Mouse (Mus musculus) ES-Bruce4 (cell line): ENCODE measurements at regions not wholly inside any gene's neighbourhood (a gene's known extent, or its start where the extent isn't known, plus 50 kb on each side); places are given as distances from the start of the nearest gene placed in this dataset.

ENCODE experiments used
- H3K27ac ChIP-seq: 2 replicates; pipeline ENCODE4 v1.5.1; 2012; ENCODE audit warnings: low read length, inconsistent platforms; ENCODE audit not compliant: insufficient read depth
- H3K27me3 ChIP-seq: 2 replicates; pipeline ENCODE4 v1.6.1; 2012; ENCODE audit warnings: mild to moderate bottlenecking, low read length, inconsistent platforms; ENCODE audit not compliant: control insufficient read depth, poor library complexity, insufficient read depth, severe bottlenecking
- H3K36me3 ChIP-seq: 2 replicates; pipeline ENCODE4 v1.6.1; 2012; ENCODE audit warnings: inconsistent platforms, mild to moderate bottlenecking, low read length, moderate library complexity; ENCODE audit not compliant: control insufficient read depth, poor library complexity, insufficient read depth, severe bottlenecking
- H3K4me1 ChIP-seq: one replicate; pipeline ENCODE4 v1.8.1; 2011; ENCODE audit warnings: low read length; ENCODE audit not compliant: control insufficient read depth, insufficient read depth
- H3K4me3 ChIP-seq: 2 replicates; pipeline ENCODE4 v1.5.1; 2011; ENCODE audit warnings: low read depth, mild to moderate bottlenecking, low read length
- H3K9ac ChIP-seq: 2 replicates; pipeline ENCODE4 v1.6.1; 2012; ENCODE audit warnings: low read depth, mild to moderate bottlenecking, inconsistent platforms; ENCODE audit not compliant: poor library complexity, severe bottlenecking
- H3K9me3 ChIP-seq: replicated peaks from 2 replicates; pipeline ENCODE4 v1.6.1; 2012; ENCODE audit warnings: mild to moderate bottlenecking, low read length, inconsistent platforms; ENCODE audit not compliant: control insufficient read depth, poor library complexity, insufficient read depth, severe bottlenecking
- CTCF ChIP-seq: IDR thresholded peaks from one replicate; pipeline ENCODE4 v1.8.1; 2011; ENCODE audit warnings: low read depth, low read length
- EP300 ChIP-seq: IDR thresholded peaks from 2 replicates; pipeline ENCODE4 v1.6.1; 2011; ENCODE audit warnings: low read depth, low read length; ENCODE audit not compliant: insufficient read depth
- POLR2A ChIP-seq: IDR thresholded peaks from one replicate; pipeline ENCODE4 v1.8.1; 2011; ENCODE audit warnings: low read length; ENCODE audit not compliant: insufficient read depth

- H3K36me3 ChIP-seq: no peaks in the 10 kb centered on the region
- no peak for TF ChIP-seq CTCF
- no peak for TF ChIP-seq POLR2A
- no peak for TF ChIP-seq EP300
- H3K27ac ChIP-seq: no peak overlapping the region
- H3K9ac ChIP-seq: no peak overlapping the region
- H3K4me1 ChIP-seq: no peaks in the 10 kb centered on the region
- H3K4me3 ChIP-seq: no peak overlapping the region
- H3K9me3 ChIP-seq: 0 out of 2 replicates have a peak, but pooled peaks cover 3% of the 10 kb centered on the region
- H3K27me3 ChIP-seq: no peaks in the 10 kb centered on the region
These were observed 291.9 kb upstream of the 4930412O13Rik start for GRCm38 (mm10) chr2:9589200-9589599.

GRCm38 (mm10) chr2:9592531-9592930 lies 288.5 kb upstream of the 4930412O13Rik start:
- TF ChIP-seq POLR2A (no peak), EP300 (no peak), CTCF (no peak)
- Histone ChIP-seq H3K27ac (no peak overlapping the region), H3K27me3 (no peaks in the 10 kb centered on the region)

GRCm38 (mm10) chr2:9593931-9594330 lies 287.1 kb upstream of the 4930412O13Rik start:
- no peaks in the 10 kb centered on the region for H3K27me3 ChIP-seq
- no peaks in the 10 kb centered on the region for H3K9me3 ChIP-seq
- TF ChIP-seq CTCF (no peak), EP300 (no peak), POLR2A (no peak)
- H3K27ac ChIP-seq: no peak overlapping the region
- no peak overlapping the region for H3K9ac ChIP-seq
- H3K36me3 ChIP-seq: no peaks in the 10 kb centered on the region
- no peak overlapping the region for H3K4me3 ChIP-seq
- no peaks in the 10 kb centered on the region for H3K4me1 ChIP-seq

More at GRCm38 (mm10) chr2:9592531-9592930, 288.5 kb upstream of the 4930412O13Rik start:
- Histone ChIP-seq H3K4me1 (no peaks in the 10 kb centered on the region), H3K36me3 (no peaks in the 10 kb centered on the region), H3K9ac (no peak overlapping the region), H3K4me3 (no peak overlapping the region), H3K9me3 (no peaks in the 10 kb centered on the region)

GRCm38 (mm10) chr2:9595236-9595850 lies 285.7 kb upstream of the 4930412O13Rik start:
- TF ChIP-seq CTCF: no peak
- no peak for TF ChIP-seq POLR2A
- TF ChIP-seq EP300: no peak

GRCm38 (mm10) chr2:9596135-9596534 lies 284.9 kb upstream of the 4930412O13Rik start:
- Histone ChIP-seq H3K27me3 (no peaks in the 10 kb centered on the region), H3K9ac (no peak overlapping the region), H3K4me1 (no peaks in the 10 kb centered on the region), H3K4me3 (no peak overlapping the region), H3K27ac (no peak overlapping the region), H3K36me3 (no peaks in the 10 kb centered on the region), H3K9me3 (no peaks in the 10 kb centered on the region)
- TF ChIP-seq CTCF (no peak), POLR2A (no peak), EP300 (no peak)

More at GRCm38 (mm10) chr2:9595236-9595850, 285.7 kb upstream of the 4930412O13Rik start:
- no peak overlapping the region for H3K4me3 ChIP-seq
- no peak overlapping the region for H3K9ac ChIP-seq
- no peaks in the 10 kb centered on the region for H3K4me1 ChIP-seq
- no peaks in the 10 kb centered on the region for H3K9me3 ChIP-seq
- H3K27ac ChIP-seq: no peak overlapping the region
- H3K36me3 ChIP-seq: no peaks in the 10 kb centered on the region
- no peaks in the 10 kb centered on the region for H3K27me3 ChIP-seq

- Histone ChIP-seq H3K27ac (no peak overlapping the region), H3K36me3 (no peaks in the 10 kb centered on the region), H3K9ac (no peak overlapping the region), H3K27me3 (no peaks in the 10 kb centered on the region), H3K4me3 (no peak overlapping the region), H3K9me3 (no peaks in the 10 kb centered on the region), H3K4me1 (no peaks in the 10 kb centered on the region)
- TF ChIP-seq EP300 (no peak), CTCF (no peak), POLR2A (no peak)
These were observed 276.1 kb upstream of the 4930412O13Rik start for GRCm38 (mm10) chr2:9604984-9605383.
